Mouse (Mus musculus): ENCODE measurements around the gene Cd55.
A peak's percentile ranks its signal among the peaks of the same experiment; 100 is the strongest.
"Not testable (repeated sequence)": the region's sequence is repeated elsewhere in the genome, so short reads cannot be mapped to it uniquely, and the experiment has no call there.

Cd55 gene

DNA sequence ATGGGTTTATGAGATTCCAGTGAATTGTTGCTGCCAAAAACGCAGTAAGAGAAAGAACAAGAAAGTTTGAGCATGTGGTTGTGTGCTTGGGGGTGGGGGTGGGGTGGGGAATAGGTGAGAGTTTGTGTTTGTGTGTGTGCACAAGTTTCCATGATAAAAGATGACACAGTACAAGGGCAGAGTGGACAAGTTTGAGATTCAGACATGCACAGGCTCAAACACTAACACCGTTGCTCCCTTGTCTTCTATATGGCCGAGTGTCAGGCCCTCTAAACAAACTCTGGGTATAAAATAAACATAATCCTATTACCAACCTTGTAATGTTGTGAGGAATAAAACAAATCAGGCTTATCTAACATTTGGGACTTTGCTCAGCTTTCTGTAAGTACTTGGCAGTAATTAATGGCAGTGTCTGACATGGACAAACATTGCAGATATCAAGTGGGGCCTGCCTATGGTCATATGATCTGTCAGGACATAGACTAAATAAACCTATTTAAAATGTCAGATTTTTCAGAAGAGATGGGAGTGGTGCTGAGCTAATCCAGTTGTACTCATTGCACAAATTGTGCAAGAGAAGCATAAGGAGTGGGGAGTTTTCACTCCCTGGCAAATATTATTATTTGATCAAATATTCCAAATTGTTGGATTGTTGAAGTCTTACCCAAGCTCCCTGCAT is 35.2 kb downstream of the Cd55 start:
- DNase-seq (ENCODE audit: low spot score) = not testable (repeated sequence)

DNA sequence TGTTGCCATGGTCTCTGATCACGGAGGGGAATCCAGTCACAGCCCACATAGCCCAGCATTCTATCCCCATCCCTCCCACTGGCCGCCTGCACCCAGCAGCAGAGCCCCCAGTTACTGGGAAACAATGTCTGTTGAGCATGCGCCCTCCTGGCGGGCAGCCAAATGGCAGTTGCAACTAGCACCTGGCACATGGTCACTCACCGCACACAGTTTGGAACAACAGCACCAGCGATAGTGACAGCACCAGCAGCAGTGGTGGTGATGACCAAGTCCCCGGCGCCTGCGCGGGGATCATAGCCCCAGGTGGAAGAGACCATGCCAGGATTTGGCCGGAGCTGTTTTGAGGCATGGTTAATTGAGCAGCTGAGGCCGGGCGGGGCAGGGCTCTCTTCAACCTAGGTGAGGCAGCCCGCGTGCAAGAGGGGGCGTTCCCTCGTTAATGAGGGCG is 39.9 kb downstream of the Cd55 start, which contains the start of gene Cd55b:
Gene Cd55b (minus strand): TSS at position 346 of the 448 bp plus-strand sequence.
- peak; percentile 22 for DNase-seq (ENCODE audit: low spot score)

DNA sequence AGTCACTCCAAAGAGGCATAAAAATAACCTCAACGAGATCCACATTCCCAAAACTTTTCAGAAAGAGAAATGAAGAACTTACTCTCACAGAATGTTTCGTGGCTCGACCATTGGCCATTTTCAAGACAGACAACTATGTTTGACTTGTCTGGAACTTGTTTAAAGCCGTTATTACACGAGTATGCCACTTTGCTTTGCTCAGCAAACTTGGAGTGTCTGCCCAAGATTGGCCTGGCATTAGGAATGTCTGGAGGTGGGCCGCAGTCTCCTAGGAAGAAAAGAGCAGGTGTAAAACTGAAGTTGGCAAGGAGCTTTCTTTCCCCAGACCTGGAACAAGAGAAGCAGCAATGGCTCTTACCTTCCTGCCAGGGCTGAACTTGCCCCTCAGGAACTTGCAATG is 40.5 kb downstream of the Cd55 start:
- not testable (repeated sequence) for DNase-seq (ENCODE audit: low spot score)

DNA sequence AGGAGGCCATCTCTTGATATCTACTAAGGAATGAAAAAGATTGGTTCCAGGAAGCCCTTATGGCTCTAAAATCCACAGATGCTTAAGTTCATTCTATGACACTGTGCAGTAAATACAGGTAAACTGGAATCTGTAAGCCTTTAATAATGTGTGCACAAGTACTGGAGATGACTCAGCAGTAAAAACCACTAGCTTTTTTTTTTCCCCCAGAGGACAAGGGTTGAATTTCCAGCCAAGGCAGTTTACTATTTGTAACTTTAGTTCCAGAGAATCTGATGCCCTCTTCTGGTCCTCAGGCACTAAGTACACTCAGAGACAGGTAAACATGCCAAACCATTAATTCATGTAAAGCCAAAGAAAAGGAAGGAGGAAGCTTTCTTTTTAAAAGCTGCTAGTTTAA is 65.4 kb downstream of the Cd55 start:
- not testable (repeated sequence) for DNase-seq (ENCODE audit: low spot score)
